Mouse (Mus musculus): Measurements from ENCODE around the gene Numa1. TPM values are rescaled to one million over a fixed set of nuclear protein-coding genes. Genes with fewer than 3 reads are reported as not detected.

The Numa1 gene
- total RNA-seq, 2 experiments from 2014 or later = 47.1 to 53.6 TPM

DNA sequence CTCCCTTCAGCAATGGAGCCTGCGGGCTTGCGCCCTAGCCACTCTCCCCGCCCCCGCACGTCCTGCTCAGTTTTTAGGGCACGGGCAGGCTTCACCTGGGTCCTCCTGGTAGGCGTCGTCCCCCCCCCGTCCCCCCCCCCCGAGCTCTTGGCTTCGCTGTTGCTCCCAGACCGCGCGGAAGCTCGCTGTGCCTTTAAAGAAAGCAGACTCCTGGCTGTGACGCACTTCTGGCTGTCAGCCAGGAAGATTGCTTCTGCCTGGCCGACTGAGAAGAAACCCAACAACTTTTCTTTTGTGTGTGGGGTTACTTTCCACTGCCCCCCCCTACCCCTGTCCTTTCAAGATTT, 36.5 kb downstream of the Numa1 start:
- H3K4me3 ChIP-seq = peak overlapping the region; percentile 94
- intact Hi-C loops (cut with DNase I) = loop anchor here (2.0 to 5.0 kb wide), 2 partner anchors 36 to 133 kb away; partner anchors contain the start of genes Inppl1 and Numa1
- no peak for TF ChIP-seq CTCF (IDR thresholded peaks at IDR 0.05)
- DNase-seq = peak; percentile 95
- H3K27ac ChIP-seq = peak overlapping the region; percentile 98

DNA sequence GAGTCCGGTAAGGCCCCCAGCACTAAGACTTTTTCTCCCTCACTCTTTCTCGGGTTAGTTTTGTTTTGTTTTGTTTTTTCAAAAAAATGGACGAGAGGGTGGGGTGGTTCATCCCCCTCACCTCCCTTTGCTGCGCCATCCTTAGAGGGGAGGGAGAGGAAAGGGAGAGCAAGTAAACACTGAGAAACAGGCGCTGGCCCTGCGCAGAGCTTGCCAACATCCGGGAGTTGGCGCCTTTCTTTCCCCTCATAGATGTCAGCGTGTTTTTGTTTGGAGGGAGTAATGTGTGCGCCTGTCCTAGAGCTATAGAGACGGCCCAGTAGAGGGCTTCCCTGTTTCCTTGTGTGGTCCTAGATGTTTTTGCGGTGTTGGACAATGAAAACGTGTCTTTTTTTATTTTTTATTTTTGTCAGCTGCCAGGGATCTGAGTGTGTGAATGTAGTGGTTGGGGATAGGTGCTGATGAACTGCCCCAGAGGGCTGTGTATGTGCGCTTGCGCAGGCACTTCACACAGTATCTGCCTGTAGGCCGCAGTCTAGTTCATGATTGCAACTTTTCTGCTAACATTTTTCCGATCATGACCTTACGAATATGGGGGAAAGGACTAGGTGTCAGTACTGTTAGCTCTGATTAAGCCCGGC, 37.0 kb downstream of the Numa1 start:
- H3K4me3 ChIP-seq = peak overlapping the region; percentile 94
- intact Hi-C loops (cut with DNase I) = loop anchor here (2.0 to 5.0 kb wide), 2 partner anchors 36 to 134 kb away; partner anchors contain the start of genes Inppl1 and Numa1
- peak; percentile 86 for DNase-seq
- peak overlapping the region; percentile 98 for H3K27ac ChIP-seq
- peak; percentile 15; the same call in 1 of the 2 replicates for TF ChIP-seq CTCF (IDR thresholded peaks at IDR 0.05)

DNA sequence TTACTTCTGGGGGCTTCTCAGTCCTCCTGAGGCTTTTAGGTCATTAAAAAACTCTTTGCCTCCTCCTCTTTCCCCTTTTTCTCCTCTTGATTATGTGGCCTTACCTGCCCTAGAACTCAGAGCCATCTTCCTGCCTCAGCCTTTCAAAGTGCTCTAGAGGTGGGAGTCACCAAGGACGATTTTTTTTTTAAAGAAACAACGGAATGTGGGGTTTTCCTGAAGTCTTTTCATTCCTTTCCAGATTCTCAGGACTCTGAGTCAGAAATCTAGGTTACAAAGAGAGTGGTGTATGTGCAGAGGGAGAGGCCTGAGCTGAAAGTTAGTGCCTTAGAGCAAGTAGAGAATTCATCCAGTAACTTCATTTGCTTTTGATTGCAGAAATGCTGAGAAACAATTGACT, 37.8 kb downstream of the Numa1 start:
- no peak for DNase-seq
- TF ChIP-seq CTCF (IDR thresholded peaks at IDR 0.05) = no peak
- peak overlapping the region; percentile 94 for H3K4me3 ChIP-seq
- intact Hi-C loops (cut with DNase I) = loop anchor here (2.0 to 5.0 kb wide), 2 partner anchors 37 to 134 kb away; partner anchors contain the start of genes Inppl1 and Numa1
- H3K27ac ChIP-seq = peak overlapping the region; percentile 98

DNA sequence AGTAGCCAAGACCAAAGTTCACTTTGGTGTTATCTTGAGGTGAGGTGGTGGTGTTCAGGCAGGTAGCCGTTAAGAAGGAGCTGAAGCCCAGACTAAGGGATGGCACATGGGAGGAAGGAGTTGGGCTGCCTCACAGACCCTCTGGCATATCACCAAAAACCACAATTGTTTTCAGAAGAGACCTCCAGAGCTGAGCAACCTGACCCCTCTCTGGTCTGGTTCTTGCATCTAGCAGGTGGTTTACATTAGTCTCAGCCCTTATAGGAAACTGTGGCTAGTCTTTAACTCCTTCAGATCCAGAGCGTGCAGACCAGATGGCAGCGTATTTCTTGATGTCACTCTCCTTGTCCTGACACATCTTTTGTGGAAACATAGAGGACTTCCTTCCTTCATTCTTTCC, 39.8 kb downstream of the Numa1 start:
- no peak for TF ChIP-seq CTCF (IDR thresholded peaks at IDR 0.05)
- intact Hi-C loops (cut with DNase I) = loop anchor here (5.0 kb wide), 1 partner anchor 136 kb away; the partner anchor contains the start of gene Inppl1
- Histone ChIP-seq H3K27ac (peak overlapping the region; percentile 98), H3K4me3 (no peak overlapping the region)
- DNase-seq = no peak

DNA sequence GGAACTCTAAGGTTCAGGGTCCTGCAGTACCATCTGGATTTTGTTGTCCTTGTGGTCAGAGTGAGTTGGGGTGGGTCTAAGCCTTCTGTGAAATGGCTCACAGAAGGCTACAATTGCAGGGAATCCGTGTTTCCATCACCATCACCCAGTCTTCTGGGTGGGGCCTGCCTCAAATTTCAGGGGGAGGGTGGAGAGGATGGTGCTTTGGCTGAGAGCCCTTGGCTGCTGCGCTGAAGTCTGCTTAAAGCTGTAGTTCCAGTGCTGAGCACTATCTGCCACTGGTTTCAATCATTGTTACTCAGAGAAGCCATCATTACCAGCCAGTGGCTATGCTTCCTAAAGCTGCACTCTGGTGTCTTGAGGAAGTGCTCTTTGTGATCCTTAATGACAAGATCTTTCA, 40.6 kb downstream of the Numa1 start:
- intact Hi-C loops (cut with DNase I) = loop anchor here (5.0 kb wide), 1 partner anchor 137 kb away; the partner anchor contains the start of gene Inppl1
- no peak for TF ChIP-seq CTCF (IDR thresholded peaks at IDR 0.05)

DNA sequence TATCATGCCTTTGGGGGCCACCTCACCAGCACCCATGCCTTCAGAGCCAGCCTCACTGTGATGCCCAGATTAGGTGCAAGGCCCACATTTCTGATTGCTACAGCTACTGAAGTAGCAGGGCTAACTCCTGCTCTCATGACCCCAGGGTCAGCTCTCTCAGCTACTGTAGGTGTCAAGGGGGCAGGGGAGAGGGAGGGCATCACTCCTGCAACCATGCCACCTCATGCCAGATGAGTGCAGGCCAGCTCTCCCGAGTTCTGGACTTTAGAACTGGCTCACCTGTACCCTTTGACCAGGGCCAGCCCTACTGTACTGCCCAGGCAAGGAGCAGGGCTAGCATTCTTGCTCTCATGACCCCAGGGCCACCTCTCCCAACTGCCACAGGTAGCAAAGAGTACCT, 48.8 kb downstream of the Numa1 start:
- intact Hi-C loops (cut with DNase I) = no loop called here
- H3K27ac ChIP-seq = no peak overlapping the region
- TF ChIP-seq CTCF (IDR thresholded peaks at IDR 0.05) = no peak
- no peak overlapping the region for H3K4me3 ChIP-seq
- DNase-seq = no peak

More for the DNA sequence above, 40.6 kb downstream of the Numa1 start:
- peak overlapping the region; percentile 98 for H3K27ac ChIP-seq
- peak; percentile 82 for DNase-seq
- peak overlapping the region; percentile 36 for H3K4me3 ChIP-seq

DNA sequence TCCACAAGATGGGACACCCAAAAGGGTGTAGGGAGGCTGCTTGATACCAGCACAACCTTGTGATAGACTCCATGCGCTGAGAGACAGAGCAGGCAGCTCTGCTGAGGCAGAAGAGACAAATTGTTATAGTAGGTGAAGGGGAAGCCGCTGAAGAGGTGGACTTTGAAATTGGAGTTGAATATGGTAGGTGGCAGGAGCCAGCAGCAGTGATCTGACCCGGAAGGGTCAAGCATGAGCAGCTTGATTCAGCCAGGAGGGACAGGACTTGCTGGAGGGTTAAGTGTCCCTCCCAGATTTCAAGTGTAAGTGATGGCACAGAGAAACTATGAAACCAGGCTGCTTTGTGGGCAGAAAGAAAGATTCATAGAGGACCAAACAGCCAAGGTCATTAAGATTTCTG, 51.2 kb downstream of the Numa1 start:
- intact Hi-C loops (cut with DNase I) = no loop called here
- no peak for TF ChIP-seq CTCF (IDR thresholded peaks at IDR 0.05)

DNA sequence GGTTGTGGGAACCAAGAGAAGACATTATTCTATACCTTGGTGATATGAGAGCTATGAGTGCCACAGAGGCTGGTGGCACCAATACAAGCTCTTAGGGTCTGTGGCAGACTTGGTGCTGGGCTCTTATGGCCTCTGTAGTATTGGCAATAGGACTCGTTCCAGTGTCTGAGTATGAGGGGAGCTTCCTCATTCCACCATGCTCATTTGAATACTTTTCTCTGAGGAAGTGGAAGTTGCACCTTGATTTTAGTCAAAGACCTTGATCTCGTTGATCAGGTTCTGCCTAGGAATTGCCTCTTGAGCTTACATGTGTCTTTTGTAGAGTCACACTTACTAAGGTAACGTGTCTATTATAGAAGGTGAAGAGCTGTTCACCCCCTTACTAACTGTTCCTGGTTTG, 60.3 kb downstream of the Numa1 start:
- intact Hi-C loops (cut with DNase I) = no loop called here
- Histone ChIP-seq H3K27ac (no peak overlapping the region), H3K4me3 (no peak overlapping the region)
- TF ChIP-seq CTCF (IDR thresholded peaks at IDR 0.05) = no peak
- DNase-seq = no peak

More for the DNA sequence above, 51.2 kb downstream of the Numa1 start:
- H3K4me3 ChIP-seq = no peak overlapping the region
- DNase-seq = no peak
- no peak overlapping the region for H3K27ac ChIP-seq

DNA sequence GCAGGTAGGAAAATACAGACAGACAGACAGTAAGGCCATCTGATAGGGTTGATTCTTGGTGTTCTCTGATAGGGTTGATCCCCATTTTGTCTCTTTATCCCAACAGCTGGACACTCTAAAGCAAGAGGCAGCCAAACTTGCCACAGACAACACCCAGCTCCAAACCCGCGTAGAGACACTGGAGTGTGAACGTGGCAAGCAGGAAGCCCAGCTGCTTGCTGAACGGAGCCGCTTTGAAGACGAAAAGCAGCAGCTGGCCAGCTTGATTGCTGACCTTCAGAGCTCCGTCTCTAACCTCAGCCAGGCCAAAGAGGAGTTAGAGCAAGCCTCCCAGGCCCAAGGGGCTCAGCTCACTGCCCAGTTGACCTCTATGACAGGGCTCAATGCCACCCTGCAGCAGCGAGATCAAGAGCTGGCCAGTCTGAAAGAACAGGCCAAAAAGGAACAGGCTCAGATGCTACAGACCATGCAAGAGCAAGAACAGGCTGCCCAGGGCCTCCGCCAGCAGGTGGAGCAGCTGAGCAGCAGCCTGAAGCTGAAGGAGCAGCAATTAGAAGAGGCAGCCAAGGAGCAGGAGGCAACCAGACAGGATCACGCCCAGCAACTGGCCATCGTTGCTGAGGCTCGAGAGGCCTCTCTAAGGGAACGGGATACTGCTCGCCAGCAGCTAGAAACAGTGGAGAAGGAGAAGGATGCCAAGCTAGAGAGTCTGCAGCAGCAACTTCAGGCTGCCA, 64.5 kb downstream of the Numa1 start:
- intact Hi-C loops (cut with DNase I) = loop anchor here (1.0 to 2.0 kb wide), 2 partner anchors 36 to 79 kb away; no protein-coding TSS in a partner anchor
- peak overlapping the region; percentile 4; the same call in 1 of the 2 replicates for H3K4me3 ChIP-seq
- TF ChIP-seq CTCF (IDR thresholded peaks at IDR 0.05) = 0 out of 2 replicates have a peak, but pooled peaks have one; percentile 99
- peak overlapping the region; percentile 69 for H3K27ac ChIP-seq
- DNase-seq = peak; percentile 93

DNA sequence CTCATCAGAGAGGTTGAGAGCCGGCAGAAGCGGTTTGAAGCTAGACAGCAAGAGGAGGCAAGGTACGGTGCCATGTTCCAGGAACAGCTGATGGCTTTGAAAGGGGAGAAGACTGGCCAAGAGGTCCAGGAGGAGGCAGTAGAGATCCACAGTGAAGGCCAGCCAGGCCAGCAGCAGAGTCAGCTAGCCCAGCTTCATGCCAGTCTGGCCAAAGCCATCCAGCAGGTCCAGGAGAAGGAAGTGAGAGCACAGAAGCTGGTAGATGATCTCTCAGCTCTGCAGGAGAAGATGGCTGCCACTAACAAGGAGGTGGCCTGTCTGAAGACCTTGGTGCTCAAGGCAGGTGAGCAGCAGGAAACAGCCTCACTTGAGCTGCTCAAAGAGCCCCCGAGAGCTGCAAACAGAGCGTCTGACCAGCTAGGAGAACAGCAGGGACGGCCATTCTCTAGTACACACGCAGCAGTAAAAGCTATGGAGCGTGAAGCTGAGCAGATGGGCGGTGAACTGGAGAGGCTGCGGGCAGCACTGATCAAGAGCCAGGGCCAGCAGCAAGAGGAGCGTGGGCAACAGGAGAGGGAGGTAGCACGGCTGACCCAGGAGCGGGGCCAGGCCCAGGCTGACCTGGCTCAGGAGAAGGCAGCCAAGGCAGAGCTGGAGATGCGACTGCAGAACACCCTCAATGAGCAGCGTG, 65.7 kb downstream of the Numa1 start:
- Histone ChIP-seq H3K27ac (peak overlapping the region; percentile 69), H3K4me3 (peak overlapping the region; percentile 20; the same call in 1 of the 2 replicates)
- peak; percentile 21 for TF ChIP-seq CTCF (IDR thresholded peaks at IDR 0.05)
- intact Hi-C loops (cut with DNase I) = loop anchor here (2.0 kb wide), 1 partner anchor 35 kb away; no protein-coding TSS in a partner anchor
- DNase-seq = peak; percentile 51

DNA sequence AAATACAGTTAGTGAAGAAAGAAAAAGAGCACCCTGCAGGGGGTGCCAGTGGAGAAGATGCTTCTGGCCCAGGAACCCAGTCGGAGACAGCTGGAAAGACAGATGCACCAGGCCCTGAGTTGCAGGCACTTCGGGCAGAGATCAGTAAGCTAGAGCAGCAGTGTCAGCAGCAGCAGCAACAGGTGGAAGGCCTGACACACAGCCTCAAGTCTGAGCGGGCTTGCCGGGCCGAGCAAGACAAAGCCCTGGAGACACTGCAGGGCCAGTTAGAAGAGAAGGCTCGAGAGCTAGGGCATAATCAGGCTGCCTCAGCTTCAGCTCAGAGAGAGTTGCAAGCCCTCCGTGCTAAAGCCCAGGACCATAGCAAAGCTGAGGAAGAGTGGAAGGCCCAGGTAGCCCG, 66.4 kb downstream of the Numa1 start:
- Histone ChIP-seq H3K4me3 (peak overlapping the region; percentile 40), H3K27ac (peak overlapping the region; percentile 69)
- DNase-seq = peak; percentile 29
- intact Hi-C loops (cut with DNase I) = no loop called here
- TF ChIP-seq CTCF (IDR thresholded peaks at IDR 0.05) = no peak

DNA sequence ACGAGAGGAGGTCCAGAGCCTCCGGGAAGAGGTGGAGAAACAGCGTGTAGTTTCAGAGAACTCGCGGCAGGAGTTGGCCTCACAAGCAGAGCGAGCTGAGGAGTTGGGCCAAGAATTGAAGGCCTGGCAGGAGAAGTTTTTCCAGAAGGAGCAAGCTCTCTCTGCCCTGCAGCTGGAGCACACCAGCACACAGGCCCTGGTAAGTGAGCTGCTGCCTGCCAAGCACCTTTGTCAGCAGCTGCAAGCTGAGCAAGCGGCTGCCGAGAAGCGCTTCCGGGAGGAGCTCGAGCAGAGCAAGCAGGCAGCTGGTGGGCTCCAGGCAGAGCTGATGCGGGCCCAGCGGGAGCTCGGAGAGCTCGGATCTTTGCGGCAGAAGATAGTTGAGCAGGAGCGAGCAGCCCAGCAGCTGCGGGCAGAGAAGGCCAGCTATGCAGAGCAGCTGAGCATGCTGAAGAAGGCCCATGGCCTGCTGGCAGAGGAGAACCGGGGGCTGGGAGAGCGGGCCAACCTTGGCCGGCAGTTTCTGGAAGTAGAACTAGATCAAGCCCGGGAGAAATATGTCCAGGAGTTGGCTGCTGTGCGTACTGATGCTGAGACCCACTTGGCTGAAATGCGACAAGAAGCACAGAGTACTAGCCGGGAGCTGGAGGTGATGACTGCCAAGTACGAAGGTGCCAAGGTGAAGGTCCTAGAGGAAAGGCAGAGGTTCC, 67.2 kb downstream of the Numa1 start:
- Histone ChIP-seq H3K4me3 (peak overlapping the region; percentile 40), H3K27ac (peak overlapping the region; percentile 69)
- no peak for TF ChIP-seq CTCF (IDR thresholded peaks at IDR 0.05)
- peak; percentile 84 for DNase-seq
- intact Hi-C loops (cut with DNase I) = no loop called here
